Mouse (Mus musculus): Measurements from ENCODE around the gene Calm4.
"Not testable (repeated sequence)": the region's sequence is repeated elsewhere in the genome, so short reads cannot be mapped to it uniquely, and the experiment has no call there.

Calm4 gene

DNA sequence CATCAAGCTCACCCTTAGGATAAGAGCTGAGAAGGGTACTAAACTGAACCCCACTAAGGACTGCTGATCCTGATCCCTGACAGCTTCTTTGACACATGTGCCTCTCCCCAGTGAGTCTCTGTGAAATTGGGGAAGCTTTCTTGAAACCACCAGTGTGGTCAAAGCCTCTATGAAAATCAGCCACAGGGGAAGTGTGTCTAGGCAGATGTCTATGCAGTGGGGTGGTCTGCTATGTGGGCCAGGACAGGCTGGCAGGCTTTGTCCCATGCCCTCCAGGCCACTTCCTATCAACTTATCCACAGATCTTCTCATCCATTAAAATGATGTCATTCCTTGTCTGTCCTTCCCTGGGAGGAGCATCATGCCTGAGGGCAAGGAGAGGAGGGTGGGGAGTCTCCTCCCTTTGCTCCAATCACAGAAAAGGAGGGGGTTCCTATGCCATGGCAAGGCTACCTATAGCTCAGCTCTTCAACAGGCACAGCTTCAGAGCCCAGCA, at the start of gene Calm4:
Gene Calm4 (plus strand): TSS at position 446 of the 496 bp plus-strand sequence.
- not testable (repeated sequence) for DNase-seq

DNA sequence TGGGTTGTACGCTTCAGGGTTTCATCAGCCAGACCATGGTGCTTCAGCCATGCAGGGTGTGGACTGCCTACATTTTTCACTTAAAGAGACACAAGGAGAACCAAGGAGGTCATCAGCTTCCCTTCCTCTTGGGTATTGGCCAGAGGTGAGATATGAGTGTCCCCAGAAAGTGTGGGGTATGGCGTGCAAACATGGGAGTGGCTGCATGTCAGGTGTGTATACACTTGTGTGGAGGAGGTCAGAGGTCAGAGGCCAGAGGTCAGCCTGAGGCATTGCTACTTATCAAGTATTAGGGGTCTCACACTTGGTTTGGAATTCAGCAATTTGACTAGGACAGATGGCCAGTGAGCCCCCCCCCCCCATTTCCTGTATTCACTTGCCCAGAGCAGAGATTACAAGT, 49.0 kb upstream of the Calm4 start:
- no peak for DNase-seq

DNA sequence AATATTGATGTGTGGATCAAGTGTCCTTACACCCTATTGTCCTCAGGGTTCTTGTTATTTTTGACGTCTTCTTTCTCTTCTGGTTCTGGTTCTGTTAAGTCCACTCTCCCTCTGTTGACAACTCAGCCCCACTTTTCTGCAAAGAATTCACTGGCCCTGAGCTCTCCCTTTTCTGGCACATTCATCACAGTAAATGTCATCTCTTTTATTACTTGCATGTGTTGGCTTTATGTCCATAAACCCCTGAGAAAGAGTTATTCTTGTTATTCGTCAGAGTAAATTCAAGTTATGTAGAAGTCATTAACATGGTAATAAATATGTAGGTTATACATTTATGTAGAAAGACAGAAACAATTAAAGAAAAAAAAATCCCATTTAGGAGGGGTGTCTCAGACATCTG, 48.0 kb upstream of the Calm4 start:
- no peak for DNase-seq

DNA sequence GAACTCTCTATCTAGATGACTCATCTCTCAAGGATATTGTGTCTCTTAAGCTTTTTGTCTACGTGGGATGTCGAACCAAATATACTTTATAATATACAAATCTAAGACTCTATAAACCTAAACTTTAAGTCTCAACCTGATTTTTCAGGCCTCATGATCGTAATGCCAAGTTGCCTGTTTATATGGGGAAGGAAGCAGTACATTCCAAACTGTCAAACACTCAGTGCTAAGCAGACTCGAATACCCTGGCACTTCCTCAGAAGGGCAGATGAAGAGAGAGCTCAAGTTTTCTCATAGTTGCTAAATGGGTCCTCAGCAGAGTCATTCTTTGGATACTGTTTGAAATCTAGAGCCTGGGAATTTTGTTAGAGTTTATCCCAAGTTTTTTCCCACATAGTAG, 40.9 kb upstream of the Calm4 start:
- DNase-seq, result no peak

DNA sequence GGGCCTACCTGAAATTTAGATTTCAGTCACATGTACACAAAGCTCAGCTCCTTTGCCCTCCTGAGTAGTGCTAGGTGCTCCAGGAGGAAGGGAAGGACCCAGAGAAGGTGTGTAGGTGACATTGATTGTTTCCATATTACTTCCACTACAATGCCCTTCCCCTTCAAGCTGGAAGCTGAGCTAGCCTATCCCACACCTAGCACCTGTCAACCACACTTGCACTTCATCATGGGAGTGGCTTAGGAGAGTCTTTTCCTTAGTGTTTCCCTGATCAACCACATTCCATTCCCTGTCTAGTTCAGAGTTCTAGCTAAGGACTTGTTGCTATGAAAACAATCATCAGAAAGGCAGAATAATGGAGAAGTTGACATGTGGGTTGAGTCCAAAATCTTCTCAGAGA, 38.8 kb upstream of the Calm4 start:
- DNase-seq, result no peak

DNA sequence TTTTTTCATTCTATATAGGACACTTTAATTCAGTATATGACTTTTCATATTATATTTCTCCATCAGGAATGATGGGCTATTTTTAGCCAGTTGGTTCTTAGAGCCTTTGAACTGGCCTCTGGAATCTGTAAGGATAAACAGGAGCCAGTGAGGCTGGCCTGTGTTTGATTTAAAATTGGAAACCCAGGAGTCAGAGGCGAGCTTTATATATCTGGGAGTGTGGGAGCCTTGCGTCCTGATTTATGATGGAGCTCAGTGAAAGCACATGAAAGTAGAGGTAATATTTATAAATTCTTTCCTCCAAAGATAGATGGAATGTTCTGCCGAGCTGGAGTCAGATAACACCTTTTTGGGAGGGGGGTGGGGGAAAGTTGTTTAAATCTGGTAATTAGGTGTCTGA, 38.2 kb upstream of the Calm4 start:
- DNase-seq, result no peak

DNA sequence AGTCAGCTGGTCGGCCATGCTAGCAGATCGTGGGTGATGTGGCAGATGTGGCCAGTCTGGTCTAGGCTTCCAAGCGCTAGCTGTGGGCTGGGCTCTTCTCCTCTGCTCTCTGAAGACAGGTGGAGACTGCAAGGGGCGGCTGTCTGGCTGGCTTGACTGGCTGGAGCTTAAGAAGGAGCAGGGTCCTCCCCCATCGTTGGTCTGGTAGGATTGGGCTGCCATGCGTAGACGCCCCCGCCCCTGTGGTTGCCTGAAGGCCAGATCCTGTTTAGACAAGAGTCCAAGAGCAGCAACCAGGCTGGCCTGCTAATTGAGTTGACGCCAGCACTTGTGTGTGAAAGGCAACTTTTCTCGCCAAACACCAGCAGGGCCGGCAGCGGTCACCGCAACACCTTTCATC, 33.4 kb upstream of the Calm4 start, which contains the start of gene Calml3:
Gene Calml3 (minus strand): TSS at position 131 of the 400 bp plus-strand sequence.
- DNase-seq, result no peak

DNA sequence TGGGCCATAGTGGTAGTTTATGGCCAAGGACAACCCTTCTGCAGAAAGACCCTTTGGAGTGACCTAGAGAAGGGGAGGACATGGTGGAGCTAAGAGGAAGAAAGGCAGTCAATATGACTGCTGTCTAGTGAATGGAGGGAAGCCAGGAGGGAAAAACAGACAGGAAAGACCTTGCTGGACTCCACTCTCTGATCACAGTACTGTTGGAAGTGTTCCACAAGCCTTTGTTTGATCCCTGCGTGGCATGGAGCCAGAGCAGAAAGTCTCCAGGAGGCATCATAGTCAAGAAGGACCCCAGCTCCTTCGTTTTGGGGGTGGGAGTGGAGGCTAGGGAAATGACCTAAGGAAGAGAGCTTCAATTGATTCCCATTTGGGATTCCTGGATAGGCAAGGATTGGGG, 32.4 kb upstream of the Calm4 start:
- no peak for DNase-seq

DNA sequence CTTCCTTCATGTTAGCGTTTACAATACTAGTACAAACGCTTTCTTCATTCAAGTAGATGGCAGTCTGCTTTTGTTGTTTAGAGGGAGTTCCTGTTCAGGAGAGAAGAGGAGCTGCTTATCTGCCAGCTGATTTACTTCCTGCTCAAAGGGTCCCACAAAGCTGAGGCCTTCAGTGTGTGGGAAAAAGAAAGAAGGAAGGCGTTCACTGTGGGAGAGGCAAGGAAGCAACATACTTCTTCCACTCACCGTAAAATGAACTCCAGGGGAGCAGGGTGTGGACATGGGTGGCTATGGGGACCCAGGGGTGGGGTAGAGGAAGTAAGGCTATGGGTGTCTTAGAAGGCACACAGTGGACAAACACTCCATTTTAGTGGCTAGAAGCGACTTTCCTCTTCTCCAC, 31.9 kb upstream of the Calm4 start:
- no peak for DNase-seq

DNA sequence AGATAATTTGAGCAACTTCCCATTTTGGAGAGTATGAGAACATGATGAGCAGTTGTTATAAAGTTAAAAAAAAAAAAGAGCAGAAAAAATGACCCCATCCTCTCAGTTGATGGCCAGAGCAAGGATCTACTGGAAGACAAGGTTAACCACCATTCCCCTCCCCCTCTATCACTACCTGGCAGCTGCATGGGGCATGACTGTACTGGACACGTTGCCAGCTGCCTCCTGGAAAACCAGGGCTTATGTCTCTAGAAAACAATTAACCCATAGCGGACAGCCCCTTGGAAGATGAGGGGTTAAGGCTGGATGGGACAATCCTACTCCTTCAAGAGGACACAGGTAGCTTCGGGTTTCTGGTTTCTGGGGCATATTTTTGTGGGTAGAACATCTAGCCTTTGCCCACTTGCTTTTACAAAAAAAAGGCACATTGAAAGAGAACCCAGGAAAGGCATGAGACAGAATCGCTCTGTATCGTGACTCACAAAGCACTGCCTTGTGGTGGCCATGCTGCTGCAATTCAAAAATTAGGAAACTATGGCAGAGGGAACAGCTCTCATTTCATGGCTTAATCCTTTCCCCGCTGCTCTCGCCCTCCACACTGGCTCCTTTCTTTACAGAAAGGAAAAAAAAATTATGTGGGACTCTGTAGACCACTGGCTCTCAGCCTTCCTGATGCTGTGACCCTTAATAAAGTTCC, 30.3 kb upstream of the Calm4 start:
- DNase-seq, result no peak

DNA sequence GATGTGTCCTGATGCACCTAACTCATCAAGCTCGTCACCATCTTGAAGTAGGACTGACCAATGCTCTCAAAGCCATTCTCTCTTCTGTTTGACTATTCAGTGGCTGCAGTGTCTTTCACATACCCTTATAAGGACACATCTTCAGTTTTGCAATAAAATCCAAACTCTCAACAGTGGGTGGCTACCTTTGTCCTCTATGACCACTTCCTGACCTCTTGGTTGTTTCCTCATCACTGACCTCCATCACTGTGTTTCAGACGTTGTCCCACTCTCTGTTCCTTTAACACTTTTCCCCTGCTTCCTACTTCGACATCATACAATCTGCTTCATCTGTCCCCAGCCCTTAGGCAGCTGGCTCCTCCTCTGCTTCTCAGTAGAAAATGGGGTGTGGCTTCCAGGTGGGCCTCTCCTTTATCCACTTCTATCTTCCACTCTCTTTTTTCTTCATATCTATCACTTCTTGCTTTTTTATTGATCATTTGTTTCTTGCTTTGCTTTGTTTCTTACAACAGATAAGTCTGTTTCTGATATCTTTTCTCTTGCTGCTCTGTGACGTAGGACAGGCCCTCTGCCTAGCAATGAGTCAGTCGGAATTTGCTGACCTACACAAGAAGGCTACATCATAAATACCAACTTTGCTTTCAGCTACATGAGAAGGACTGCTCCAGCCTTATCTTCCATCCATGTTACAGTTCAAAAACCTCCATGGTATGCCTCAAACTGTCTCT, 19.4 kb upstream of the Calm4 start:
- no peak for DNase-seq

DNA sequence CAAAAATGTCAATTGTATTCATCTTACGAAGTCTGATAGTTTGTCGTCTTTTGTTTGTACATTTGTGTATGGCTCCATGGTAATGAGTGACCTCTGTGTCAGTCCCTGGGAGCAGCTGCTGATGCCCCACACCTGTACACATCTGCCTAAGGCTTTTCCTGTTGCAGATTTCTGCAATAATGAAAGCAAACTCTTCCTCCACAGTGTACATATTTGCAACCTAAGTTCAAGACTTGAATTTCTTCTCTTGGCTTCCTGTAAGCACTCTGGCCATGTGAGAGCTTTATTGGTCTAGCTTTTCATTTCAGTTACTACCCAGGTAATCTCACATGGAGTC, 18.8 kb upstream of the Calm4 start:
- DNase-seq, result no peak

DNA sequence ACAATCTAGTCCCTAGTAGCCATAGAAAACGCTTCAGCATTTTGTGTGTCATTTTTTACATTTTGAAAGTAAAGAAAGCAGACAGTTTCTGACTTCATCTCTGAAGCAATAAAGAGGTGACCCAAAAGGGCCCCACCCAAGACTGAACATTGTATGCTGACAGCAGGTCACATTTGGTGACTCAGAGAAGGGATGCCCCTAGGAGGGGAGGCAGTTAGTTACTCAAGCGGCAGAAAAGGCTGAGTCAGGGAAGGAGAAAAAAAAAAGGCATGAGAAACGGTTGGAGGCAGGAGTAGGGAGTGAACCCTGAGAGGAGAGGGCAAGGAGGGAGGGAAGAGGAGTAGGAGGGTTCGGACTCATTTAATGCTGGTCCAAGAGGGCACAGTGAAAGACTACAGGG, 15.5 kb upstream of the Calm4 start:
- no peak for DNase-seq

DNA sequence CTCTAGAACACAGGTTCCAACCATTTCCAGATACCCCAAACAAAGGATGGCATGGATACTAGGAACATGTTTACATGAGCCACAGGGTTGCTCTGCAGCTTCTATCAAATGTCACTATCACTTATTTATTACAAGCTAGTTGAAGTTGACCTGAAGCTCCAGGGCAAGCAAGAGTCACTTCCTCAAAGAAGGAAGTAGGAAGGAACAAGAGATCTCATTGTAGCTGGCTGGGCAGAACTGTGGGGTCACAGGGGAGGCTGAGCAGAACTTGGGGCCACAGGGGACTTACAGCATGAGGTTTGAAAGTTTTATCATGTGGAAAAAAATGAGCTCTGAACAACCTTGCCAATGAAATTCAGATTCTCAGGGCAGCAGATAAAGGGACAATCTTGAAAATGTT, 11.8 kb upstream of the Calm4 start:
- no peak for DNase-seq

DNA sequence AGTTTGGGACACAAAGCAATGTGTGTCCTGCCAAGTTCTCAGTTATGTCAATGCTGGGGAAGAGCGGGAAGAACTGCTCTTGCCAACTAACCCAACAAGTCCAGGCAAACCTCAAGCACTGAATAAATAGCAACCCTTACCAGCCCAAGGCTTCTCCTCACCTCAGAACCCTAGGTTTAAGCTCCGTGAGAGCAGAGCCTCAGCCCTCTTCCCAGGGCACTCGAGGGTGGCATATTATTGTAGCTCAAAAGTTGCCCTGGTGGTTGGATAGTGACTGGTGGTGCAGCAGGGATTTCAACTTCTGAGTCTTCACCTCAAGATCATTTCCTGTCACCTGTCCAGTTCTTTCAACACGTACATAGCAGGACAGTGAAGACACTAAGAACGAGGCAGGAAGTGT, 6.0 kb upstream of the Calm4 start:
- DNase-seq, result no peak

DNA sequence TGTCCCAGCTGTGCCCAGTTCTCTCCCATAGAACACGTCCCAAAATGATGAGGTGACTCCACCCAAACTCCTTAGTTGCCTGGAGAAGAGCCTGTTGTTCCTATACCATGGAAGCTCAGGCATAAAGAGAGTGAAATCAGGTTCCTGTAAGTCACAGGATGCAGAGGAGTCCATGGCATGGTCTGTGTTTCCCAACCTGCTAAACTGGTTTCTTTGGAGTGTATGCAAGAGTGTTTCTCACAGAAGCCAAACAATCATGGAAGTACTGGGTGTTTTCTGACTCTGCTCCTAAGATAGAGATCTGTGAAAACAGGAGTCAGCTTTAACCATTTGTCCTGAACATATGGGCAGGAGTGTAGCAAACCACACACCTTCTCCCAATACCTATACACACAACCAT, 5.6 kb upstream of the Calm4 start:
- DNase-seq, result no peak

DNA sequence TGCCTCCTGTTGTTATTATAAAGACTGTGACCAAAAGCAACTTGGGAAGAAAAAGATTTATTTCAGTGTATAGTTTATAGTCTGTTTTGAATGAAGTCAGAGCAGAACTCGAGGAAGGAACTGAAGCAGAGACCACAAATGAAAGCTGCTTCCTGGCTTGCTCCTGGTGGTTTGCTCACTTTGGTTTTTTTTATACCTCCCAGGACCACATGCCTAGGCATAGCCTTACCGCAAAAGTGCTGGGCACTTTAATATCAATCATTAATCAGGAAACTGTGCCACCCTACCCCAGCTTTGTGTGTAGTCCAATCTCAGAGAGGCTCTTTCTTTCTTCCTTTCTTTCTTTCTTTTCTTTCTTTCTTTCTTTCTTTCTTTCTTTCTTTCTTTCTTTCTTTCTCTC, 5.1 kb upstream of the Calm4 start:
- no peak for DNase-seq

DNA sequence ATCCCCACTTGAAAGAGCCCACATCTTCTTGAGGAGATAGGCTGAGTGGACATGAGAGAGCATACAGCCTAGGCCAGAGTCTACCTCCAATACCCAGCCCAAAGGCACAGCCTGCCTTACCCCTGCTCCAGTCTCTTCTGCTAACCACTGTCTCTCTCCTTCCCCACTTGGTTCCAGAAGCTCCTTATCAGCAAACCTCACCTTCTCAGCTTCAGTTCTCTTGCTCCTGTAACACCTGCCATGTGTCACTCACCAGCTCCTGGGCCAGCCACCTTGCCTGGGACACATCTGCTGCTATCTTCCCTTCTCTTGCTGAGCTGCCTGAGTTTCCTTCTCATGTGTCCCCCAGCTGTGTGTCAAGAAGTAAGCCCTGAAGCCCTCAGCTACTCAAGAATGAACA, 3.9 kb upstream of the Calm4 start:
- DNase-seq, result not testable (repeated sequence)

DNA sequence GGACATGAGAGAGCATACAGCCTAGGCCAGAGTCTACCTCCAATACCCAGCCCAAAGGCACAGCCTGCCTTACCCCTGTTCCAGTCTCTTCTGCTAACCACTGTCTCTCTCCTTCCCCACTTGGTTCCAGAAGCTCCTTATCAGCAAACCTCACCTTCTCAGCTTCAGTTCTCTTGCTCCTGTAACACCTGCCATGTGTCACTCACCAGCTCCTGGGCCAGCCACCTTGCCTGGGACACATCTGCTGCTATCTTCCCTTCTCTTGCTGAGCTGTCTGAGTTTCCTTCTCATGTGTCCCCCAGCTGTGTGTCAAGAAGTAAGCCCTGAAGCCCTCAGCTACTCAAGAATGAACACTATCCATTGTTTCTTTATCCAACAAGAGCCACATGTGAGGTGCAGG, 3.1 kb downstream of the Calm4 start:
- not testable (repeated sequence) for DNase-seq

DNA sequence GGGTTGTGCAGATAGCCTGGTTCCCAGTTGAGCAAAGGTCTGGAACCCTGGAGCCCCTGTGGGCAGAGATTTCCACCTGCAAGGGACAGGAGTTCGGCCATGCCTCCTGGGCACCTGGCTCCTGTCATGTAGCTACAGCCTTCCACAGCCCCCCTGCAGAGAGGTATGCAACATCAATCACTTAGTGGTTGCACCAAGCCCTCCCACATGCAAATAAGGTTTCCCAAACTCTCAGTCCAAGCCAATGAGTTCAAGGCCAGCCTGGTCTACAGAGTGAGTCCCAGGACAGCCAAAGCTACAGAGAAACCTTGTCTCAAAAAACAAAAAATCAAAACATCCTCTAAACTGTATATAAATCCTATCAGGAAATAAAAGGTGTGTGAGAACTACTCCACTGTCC, 12.8 kb downstream of the Calm4 start:
- no peak for DNase-seq

DNA sequence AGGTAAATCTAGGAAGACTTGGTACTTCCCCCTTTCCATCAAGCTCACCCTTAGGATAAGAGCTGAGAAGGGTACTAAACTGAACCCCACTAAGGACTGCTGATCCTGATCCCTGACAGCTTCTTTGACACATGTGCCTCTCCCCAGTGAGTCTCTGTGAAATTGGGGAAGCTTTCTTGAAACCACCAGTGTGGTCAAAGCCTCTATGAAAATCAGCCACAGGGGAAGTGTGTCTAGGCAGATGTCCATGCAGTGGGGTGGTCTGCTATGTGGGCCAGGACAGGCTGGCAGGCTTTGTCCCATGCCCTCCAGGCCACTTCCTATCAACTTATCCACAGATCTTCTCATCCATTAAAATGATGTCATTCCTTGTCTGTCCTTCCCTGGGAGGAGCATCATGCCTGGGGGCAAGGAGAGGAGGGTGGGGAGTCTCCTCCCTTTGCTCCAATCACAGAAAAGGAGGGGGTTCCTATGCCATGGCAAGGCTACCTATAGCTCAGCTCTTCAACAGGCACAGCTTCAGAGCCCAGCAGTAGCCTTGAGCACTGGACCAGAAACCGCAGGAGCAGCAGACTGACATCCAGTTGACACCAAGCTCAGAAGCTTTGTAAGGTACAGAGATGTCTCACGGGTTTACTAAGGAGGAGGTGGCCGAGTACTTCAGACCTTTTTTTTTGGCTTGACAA, 16.2 kb downstream of the Calm4 start, which contains the start of gene Calm5:
Gene Calm5 (plus strand): TSS at position 526 of the 686 bp plus-strand sequence.
- not testable (repeated sequence) for DNase-seq

DNA sequence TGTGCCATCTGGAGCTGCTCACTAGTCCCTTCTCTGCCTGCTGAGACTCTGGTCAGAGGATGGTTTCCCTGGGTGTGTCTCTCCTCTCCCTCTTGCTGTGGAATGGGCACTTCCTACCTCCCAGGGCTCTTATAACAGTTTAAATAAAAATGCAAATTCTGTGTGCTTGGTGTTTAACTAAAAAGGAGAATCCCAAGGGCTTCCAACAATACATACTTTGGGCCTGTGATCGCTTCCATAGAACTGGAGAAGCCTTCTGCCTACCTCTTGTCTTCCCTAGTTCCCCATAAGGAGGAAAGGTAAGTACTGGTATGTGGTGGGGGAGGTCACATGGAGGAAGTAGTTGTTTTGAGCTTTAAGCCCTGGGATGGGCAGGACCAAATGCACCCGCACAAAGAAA, 17.3 kb downstream of the Calm4 start:
- DNase-seq, result no peak

DNA sequence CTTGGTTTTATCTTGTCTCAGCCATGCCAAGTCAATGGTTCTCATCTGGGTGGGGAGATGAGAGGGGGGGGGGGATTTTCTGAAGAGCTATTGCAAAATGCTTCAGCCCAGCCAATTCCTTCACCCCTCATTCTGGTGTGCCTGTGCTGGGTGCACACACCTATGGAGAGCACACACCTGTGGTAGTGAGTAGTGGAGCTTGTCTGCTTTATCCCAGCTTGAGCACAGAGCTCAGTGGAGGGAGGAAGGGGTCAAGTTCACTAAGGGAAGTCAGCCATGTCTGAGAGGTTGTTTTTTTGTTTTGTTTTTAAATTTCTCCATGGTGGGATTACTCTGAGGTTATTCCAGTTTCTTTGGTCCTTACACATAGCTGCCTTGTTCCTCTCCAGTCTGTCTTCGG, 18.7 kb downstream of the Calm4 start:
- no peak for DNase-seq

DNA sequence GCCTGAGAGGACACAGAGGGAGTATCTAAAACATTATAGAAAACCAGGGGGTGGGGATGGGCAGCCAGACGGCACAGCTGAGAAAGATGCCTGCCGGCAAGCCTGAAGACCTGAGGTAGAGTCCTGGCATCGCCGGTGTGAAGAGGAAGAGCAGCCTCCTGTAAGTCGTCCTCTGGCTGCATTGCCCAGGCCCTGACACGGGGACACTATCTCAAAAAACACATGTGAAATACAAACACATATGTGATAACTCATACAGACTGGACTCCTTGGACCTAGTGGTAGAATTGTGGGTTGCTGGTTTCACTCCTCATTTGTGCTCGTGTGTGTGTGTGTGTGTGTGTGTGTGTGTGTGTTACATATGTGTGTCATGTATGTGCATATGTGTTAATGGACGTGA, 23.7 kb downstream of the Calm4 start:
- DNase-seq, result peak; percentile 59

Measured in liver (tissue).